Mouse (Mus musculus) lung, postnatal 0 days (tissue): ENCODE measurements around the gene Bbs4. TPM values are rescaled to one million over a fixed set of nuclear protein-coding genes. Genes with fewer than 3 reads are reported as not detected.
A peak's percentile ranks its signal among the peaks of the same experiment; 100 is the strongest.
"Not testable (repeated sequence)": the region's sequence is repeated elsewhere in the genome, so short reads cannot be mapped to it uniquely, and the experiment has no call there.

Experiments
- ATAC-seq: fragments of 200-750 bp; cut with Nextera tagmentation; 2 replicates; pipeline ENCODE4 v1.8.0; 2017; ENCODE audit warnings: moderate library complexity
- DNase-seq: peaks from one replicate; pipeline ENCODE4 v3.0.0-alpha.2; 2016; ENCODE audit warnings: low spot score
- H3K27ac ChIP-seq: fragments of 300-500 bp; sonication (generic); 2 replicates; pipeline ENCODE4 v1.5.1; 2014; ENCODE audit warnings: antibody characterized with exemption, mild to moderate bottlenecking, low read length, mixed read lengths
- H3K27me3 ChIP-seq: fragments of 300-500 bp; sonication (generic); replicated peaks from 2 replicates; pipeline ENCODE4 v1.6.1; 2014; ENCODE audit warnings: low read length, mixed read lengths; ENCODE audit not compliant: insufficient read depth
- H3K36me3 ChIP-seq: fragments of 300-500 bp; sonication (generic); 2 replicates; pipeline ENCODE4 v1.6.1; 2014; ENCODE audit warnings: low read length, mixed read lengths; ENCODE audit not compliant: insufficient read depth
- H3K4me1 ChIP-seq: fragments of 300-500 bp; sonication (generic); 2 replicates; pipeline ENCODE4 v1.6.1; 2014; ENCODE audit warnings: antibody characterized with exemption, low read depth, low read length, mixed read lengths; ENCODE audit not compliant: insufficient read depth
- H3K4me2 ChIP-seq: fragments of 300-500 bp; sonication (generic); replicated peaks from 2 replicates; pipeline ENCODE4 v1.6.1; 2014; ENCODE audit warnings: low read depth, mild to moderate bottlenecking, low read length, moderate library complexity, mixed read lengths
- H3K4me3 ChIP-seq: fragments of 300-500 bp; sonication (generic); 2 replicates; pipeline ENCODE4 v1.5.1; 2014; ENCODE audit warnings: low read depth, low read length
- H3K9ac ChIP-seq: fragments of 300-500 bp; sonication (generic); replicated peaks from 2 replicates; pipeline ENCODE4 v1.6.1; 2014; ENCODE audit warnings: low read depth, mild to moderate bottlenecking
- H3K9me3 ChIP-seq: fragments of 300-500 bp; sonication (generic); 2 replicates; pipeline ENCODE4 v1.6.1; 2016; ENCODE audit warnings: low read length, mixed read lengths
- CTCF ChIP-seq: IDR thresholded peaks from 2 replicates; pipeline ENCODE4 v1.5.1; 2016; ENCODE audit warnings: antibody characterized with exemption, mild to moderate bottlenecking
- EP300 ChIP-seq: IDR thresholded peaks from 2 replicates; pipeline ENCODE4 v1.6.1; 2016; ENCODE audit warnings: antibody characterized with exemption, mild to moderate bottlenecking, control low read depth
- WGBS: fragments of 180-500 bp; shearing (Covaris S2); extraction: QIAGEN DNeasy Blood & Tissue Kit; methylation state at CpG from one replicate; pipeline ENCODE4 v1.1.7; 2014; 5-methylcytosine and 5-hydroxymethylcytosine counted together
- polyA plus RNA-seq: library from polyadenylated mRNA; unstranded; fragments of >200 nt; fragmentation: Nextera tagmentation; extraction: Ambion mirVana; gene quantifications from 2 replicates; pipeline ENCODE4 v1.2.1, GENCODE M21; 2015

The Bbs4 gene
- polyA plus RNA-seq, 1 experiment from 2014 or later, result 15.8 TPM

DNA sequence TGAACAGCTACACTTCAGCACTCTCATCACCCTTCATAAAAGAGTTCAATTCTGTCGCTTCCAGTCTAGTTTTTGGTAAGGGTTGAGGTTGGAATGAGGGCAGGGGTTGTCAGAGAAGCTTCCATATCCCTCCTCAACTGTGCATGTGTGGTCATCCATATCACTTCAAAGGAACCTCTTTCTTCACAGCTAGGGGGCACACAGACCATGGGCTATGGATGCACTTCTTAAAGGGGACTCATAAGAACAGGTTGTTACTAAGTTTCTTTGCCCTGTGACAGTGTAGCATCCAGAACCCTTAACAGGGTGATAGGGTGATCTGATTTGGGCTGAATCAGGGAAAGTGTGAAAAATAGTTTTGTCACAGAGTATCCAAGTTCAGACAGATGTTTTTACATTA is 4.7 kb upstream of the Bbs4 start:
- TF ChIP-seq CTCF, result peak; percentile 45
- 50% methylated on average over 1 of the region's 1 CpGs for WGBS

GRCm38 (mm10) chr9:59352586-59353252 is 589 bp downstream of the Bbs4 start:
- DNase-seq (peak; percentile 11), ATAC-seq (peak; percentile 18; the same call in 1 of the 2 replicates)
- TF ChIP-seq EP300 (no peak), CTCF (no peak)
- H3K9me3 ChIP-seq, result no peaks in the 10 kb centered on the region
- H3K4me1 ChIP-seq, result no peaks in the 10 kb centered on the region; the same call in 1 of the 2 replicates
- peak overlapping the region; percentile 46; the same call in 1 of the 2 replicates for H3K9ac ChIP-seq
- no peaks in the 10 kb centered on the region for H3K27me3 ChIP-seq
- H3K36me3 ChIP-seq, result no peaks in the 10 kb centered on the region
- WGBS, result 8% methylated on average over 15 of the region's 15 CpGs
- peak overlapping the region; percentile 67 for H3K4me2 ChIP-seq
- peak overlapping the region; percentile 88 for H3K27ac ChIP-seq
- peak overlapping the region; percentile 72 for H3K4me3 ChIP-seq

More for the DNA sequence above, 4.7 kb upstream of the Bbs4 start:
- not testable (repeated sequence) for H3K27me3 ChIP-seq, H3K4me2 ChIP-seq, H3K9me3 ChIP-seq, H3K4me1 ChIP-seq, H3K27ac ChIP-seq, H3K36me3 ChIP-seq, DNase-seq, H3K4me3 ChIP-seq, H3K9ac ChIP-seq, ATAC-seq

DNA sequence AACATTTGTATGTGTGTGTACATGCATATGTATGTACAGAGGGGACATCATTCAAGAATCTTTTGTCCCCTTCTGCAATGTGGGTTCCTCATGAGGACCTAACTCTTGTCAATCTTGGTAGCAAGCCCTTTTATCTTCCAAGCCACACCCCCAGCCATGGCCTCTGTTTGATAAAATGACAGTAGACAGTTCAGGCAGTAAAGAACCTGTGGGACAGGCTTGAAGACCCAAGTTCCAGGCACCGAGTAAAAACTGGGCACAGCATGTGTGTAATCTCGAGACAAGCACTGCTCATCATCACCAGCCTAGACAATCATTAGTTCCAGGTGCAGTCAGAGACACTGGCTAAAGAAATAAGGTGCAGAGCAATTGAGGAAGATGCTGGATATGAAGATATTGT is 7.1 kb downstream of the Bbs4 start:
- no peaks in the 10 kb centered on the region for H3K27me3 ChIP-seq
- H3K4me2 ChIP-seq, result no peak overlapping the region
- TF ChIP-seq EP300 (no peak), CTCF (no peak)
- no peak overlapping the region for H3K27ac ChIP-seq
- no peak overlapping the region for H3K4me3 ChIP-seq
- no peaks in the 10 kb centered on the region for H3K4me1 ChIP-seq
- ATAC-seq, result no peak
- no peak overlapping the region for H3K9ac ChIP-seq
- DNase-seq, result no peak
- no peaks in the 10 kb centered on the region for H3K9me3 ChIP-seq
- H3K36me3 ChIP-seq, result no peaks in the 10 kb centered on the region
- 72% methylated on average over 2 of the region's 2 CpGs for WGBS

DNA sequence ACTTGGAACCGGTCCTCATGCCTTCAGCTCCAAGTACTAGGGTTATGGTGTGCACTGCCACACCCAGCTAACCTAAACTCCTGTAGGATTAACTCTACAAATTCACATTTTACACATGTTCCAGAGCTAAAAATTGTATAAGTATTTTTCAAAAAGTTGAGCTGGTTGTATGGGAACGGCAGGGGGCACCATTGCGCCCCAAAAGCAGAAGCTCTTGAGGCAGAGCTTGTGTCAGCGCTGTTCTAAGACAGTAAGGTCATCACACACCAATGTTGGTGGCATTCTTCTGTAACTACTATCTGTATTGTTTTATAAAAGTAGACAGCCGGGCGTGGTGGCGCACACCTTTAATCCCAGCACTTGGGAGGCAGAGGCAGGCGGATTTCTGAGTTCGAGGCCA is 13.3 kb downstream of the Bbs4 start:
- H3K9me3 ChIP-seq, result no peaks in the 10 kb centered on the region
- H3K36me3 ChIP-seq, result no peaks in the 10 kb centered on the region
- H3K4me3 ChIP-seq, result no peak overlapping the region
- H3K4me1 ChIP-seq, result no peaks in the 10 kb centered on the region
- DNase-seq (peak; percentile 39), ATAC-seq (no peak)
- H3K27ac ChIP-seq, result no peak overlapping the region
- no peaks in the 10 kb centered on the region for H3K27me3 ChIP-seq
- H3K9ac ChIP-seq, result no peak overlapping the region
- TF ChIP-seq CTCF (peak; percentile 60), EP300 (no peak)
- H3K4me2 ChIP-seq, result no peak overlapping the region
- WGBS, result 85% methylated on average over 8 of the region's 9 CpGs

GRCm38 (mm10) chr9:59339107-59339506 is 14.2 kb downstream of the Bbs4 start:
- H3K36me3 ChIP-seq, result no peaks in the 10 kb centered on the region
- H3K27me3 ChIP-seq, result no peaks in the 10 kb centered on the region
- no peak overlapping the region for H3K27ac ChIP-seq
- no peaks in the 10 kb centered on the region for H3K9me3 ChIP-seq
- ATAC-seq (peak; percentile 79), DNase-seq (peak; percentile 83)
- 56% methylated on average over 5 of the region's 5 CpGs for WGBS
- no peak overlapping the region for H3K9ac ChIP-seq
- H3K4me3 ChIP-seq, result no peak overlapping the region
- no peaks in the 10 kb centered on the region for H3K4me1 ChIP-seq
- no peak for TF ChIP-seq CTCF
- peak; percentile 54; the same call in 1 of the 2 replicates for TF ChIP-seq EP300
- H3K4me2 ChIP-seq, result no peak overlapping the region

DNA sequence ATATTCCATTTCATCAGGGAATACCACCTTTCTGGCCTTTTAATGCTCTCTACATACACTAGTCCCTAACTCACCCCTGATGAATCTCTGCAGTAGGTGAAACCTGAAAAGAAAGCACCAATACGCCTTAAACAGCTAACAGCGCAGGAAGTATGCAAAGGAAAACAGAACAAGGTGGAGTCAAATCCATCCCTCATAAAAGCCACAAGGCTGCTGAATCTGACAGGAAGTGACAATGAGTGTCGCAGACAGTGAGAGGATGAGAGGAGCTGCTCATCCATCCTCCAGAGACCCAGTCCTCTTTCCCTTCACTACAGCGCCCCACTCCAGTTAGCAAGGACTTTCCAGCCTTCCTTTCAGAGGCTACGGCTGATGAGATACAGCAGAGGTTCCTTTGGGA is 14.9 kb downstream of the Bbs4 start:
- peak; percentile 21 for DNase-seq
- WGBS, result 75% methylated on average over 5 of the region's 5 CpGs
- TF ChIP-seq EP300 (no peak), CTCF (no peak)

More for the DNA sequence above, 14.9 kb downstream of the Bbs4 start:
- H3K4me2 ChIP-seq, result no peak overlapping the region
- no peak overlapping the region for H3K4me3 ChIP-seq
- ATAC-seq, result no peak
- H3K27me3 ChIP-seq, result no peaks in the 10 kb centered on the region
- no peaks in the 10 kb centered on the region for H3K36me3 ChIP-seq
- no peaks in the 10 kb centered on the region for H3K9me3 ChIP-seq
- no peak overlapping the region for H3K9ac ChIP-seq
- no peak overlapping the region for H3K27ac ChIP-seq
- H3K4me1 ChIP-seq, result no peaks in the 10 kb centered on the region
